Mouse (Mus musculus): ENCODE measurements at regions not wholly inside any gene's neighbourhood (a gene's known extent, or its start where the extent isn't known, plus 50 kb on each side); places are given as distances from the start of the nearest gene placed in this dataset.
"Not testable (repeated sequence)": the region's sequence is repeated elsewhere in the genome, so short reads cannot be mapped to it uniquely, and the experiment has no call there.

DNA sequence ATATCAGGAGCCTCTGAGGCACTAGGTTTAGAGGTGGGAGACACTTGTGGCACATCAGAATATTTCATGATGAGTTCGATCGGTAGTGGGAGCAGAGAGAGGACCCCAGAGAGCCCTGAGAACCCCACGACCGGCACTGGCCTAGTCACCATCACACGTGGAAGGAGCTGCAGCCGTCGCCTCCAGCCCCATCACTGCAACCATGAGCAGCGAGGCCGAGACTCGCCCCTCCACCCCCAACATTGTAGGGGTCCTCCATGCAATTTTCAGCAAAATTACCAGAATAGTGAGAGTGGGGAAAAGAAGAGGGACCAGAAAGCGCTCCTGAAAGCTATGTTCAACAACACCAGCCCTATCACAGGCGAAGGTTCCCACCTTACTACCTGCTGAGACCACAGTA, 297.0 kb downstream of the Edem1 start:
- no peak for ATAC-seq (replicated peaks; ENCODE audit: poor library complexity, severe bottlenecking)

DNA sequence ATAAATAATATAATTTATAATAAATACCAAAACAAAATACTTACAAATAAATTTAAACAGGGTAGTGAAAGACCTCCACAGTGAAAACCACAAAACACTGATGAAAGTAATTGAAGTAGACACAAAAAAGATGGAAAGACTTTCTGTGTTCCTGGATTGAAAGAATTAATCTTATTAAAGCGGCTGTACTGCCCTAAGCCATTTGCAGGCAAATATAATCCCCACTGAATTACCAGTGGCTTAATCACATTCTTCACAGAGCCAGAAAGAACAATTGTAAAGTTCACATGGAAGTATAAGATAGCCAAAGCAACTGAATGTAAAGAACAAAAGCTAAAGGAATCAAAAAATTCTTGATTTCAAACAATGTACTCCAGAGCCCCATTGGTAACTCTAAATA, 298.8 kb downstream of the Edem1 start:
- no peak for ATAC-seq (replicated peaks; ENCODE audit: poor library complexity, severe bottlenecking)

DNA sequence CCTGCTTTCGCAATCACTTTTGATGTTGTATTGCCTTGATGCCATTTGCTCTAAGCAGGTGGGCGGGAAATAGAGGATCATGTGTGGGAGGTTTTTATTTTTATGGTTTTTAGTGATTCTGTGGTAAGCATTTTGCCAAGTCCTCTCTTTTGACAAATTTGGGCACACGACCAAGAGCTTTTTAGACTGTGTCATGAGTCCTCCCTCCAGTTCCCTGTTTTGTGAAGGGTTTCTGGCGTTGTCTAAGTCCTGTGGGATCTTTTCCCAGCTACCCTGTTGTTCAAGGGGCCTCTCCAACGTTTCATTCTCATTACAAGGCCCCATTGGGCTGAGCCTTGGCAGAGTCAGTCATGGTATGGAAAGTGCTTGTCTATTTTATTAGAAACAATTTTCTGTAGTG, 317.7 kb downstream of the Edem1 start:
- no peak for ATAC-seq (replicated peaks; ENCODE audit: poor library complexity, severe bottlenecking)

DNA sequence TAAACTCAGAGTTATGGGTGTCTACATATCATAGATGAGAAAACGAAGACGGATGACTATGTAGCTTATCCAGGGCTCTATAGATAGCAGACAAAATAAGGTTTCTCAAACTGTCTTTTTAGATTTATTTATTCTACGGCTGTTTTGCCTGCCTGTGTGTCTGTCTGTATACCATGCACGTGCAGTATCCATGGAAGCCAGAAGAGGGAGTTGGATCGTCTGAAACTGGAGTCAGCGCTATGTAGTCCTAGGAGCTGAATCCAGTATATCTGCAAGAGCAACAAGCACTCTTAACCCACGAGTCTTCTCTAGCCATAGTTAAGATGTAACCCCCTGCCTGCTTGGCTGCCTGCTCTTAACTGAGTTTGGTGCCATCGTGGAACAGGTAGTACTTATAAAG, 320.6 kb downstream of the Edem1 start:
- no peak for ATAC-seq (replicated peaks; ENCODE audit: poor library complexity, severe bottlenecking)

DNA sequence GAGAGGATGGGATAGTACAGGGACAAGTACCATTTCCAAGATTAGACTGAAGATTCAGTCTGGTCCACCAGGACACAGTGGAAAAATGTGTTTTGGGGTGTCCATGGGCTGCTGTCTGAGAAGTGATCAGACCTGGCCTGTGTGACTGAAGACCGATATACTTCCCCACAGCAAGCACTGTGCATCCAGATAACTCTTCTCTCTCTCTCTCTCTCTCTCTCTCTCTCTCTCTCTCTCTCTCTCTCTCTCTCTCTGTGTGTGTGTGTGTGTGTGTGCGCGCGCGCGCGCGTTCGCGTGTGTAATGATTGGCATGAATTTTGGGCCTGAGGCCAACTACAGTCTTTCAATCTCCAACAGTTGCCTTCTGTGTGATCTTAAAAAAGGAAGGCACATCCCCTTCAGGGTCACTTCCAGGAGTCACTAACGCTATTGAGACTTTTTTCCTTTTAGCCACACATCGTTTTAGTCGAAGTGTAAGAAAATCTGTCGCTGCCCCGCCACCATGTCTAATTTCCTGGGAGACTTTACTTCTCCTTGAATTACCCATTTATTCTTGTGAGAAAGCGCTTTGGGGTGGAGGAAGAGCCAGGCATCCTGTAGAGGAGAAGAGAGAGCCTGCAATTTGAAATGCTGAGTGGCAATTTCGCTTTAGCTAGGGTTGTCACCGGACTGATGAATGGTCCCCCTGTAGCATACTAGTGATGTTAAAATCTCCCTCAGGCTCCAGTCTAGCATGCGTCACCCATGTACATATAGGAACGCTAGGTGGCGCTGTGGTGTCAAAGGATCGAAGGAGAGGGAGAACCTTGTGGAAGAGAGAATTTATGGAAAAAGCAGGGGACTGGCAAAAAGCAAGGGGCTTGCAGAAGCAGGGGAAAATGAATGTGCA, 321.8 kb downstream of the Edem1 start:
- peak; percentile 83 for ATAC-seq (replicated peaks; ENCODE audit: poor library complexity, severe bottlenecking)

GRCm38 (mm10) chr6:109150912-109151256, 322.4 kb downstream of the Edem1 start:
- ATAC-seq (replicated peaks; ENCODE audit: poor library complexity, severe bottlenecking) = no peak

DNA sequence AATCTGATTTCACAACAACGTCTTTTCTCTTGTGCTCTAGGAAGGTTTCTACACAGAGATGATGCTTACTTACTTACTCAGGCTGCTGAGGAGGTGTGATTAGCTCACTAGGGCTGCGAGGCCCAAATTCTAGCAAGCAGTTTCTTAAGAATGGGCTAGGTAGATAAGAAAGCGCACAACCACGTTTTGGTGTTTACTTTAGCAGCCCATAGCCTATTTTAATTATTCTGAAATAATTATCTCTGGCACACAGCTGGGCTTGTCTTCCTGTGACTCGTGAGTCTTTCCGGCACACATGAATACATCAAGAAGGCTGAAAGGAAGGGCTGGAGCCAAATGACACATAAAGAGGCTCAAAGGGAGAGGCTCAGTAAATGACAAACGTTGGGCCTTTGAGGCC, 325.2 kb downstream of the Edem1 start:
- ATAC-seq (replicated peaks; ENCODE audit: poor library complexity, severe bottlenecking) = no peak

GRCm38 (mm10) chr6:109159561-109159960, 331.1 kb downstream of the Edem1 start:
- ATAC-seq (replicated peaks; ENCODE audit: poor library complexity, severe bottlenecking) = no peak

- ATAC-seq (replicated peaks; ENCODE audit: poor library complexity, severe bottlenecking) = no peak
These were observed 339.0 kb downstream of the Edem1 start for GRCm38 (mm10) chr6:109167439-109167838.

DNA sequence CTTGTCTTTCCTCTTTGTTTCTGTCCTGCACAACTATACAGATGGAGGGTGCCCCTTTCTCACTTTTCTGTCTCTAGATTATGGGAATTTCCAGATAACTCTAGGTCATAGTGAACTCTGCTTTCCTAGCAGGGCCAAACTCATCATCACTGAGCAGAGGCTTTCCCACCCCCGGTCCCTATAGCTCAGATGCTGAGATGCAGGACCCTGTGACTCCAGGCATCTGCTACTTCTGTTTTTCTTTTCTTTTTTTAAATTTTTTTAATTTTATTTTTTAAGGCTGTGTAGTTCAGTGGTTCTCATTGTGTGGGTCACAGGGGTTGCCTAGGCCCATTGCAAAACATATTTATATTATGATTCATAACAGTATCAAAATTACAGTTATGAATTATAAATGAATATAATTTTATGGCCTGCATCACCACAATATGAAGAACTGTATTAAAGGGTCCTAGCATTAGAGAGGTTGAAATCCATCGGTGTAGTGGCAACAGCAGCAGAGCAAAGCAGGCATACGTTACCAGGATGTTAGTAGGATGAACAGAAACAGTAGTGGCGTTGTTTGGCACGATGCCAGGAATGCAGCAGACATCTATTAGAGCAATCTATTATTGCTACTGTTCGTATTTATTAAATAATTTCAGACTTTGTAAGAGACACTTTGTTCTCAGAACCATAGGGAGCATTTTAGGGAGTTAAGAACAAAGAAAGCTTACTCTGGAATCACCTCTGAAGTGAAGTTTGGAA, 343.8 kb downstream of the Edem1 start:
- ATAC-seq (replicated peaks; ENCODE audit: poor library complexity, severe bottlenecking) = no peak

- ATAC-seq (replicated peaks; ENCODE audit: poor library complexity, severe bottlenecking) = no peak
These were observed 344.6 kb downstream of the Edem1 start for GRCm38 (mm10) chr6:109173015-109173414.

- ATAC-seq (replicated peaks; ENCODE audit: poor library complexity, severe bottlenecking) = no peak
These were observed 348.4 kb downstream of the Edem1 start for GRCm38 (mm10) chr6:109176876-109177275.

GRCm38 (mm10) chr6:109182878-109183277, 354.4 kb downstream of the Edem1 start:
- ATAC-seq (replicated peaks; ENCODE audit: poor library complexity, severe bottlenecking) = no peak

- ATAC-seq (replicated peaks; ENCODE audit: poor library complexity, severe bottlenecking) = not testable (repeated sequence)
These were observed 364.6 kb downstream of the Edem1 start for GRCm38 (mm10) chr6:109193061-109193460.

DNA sequence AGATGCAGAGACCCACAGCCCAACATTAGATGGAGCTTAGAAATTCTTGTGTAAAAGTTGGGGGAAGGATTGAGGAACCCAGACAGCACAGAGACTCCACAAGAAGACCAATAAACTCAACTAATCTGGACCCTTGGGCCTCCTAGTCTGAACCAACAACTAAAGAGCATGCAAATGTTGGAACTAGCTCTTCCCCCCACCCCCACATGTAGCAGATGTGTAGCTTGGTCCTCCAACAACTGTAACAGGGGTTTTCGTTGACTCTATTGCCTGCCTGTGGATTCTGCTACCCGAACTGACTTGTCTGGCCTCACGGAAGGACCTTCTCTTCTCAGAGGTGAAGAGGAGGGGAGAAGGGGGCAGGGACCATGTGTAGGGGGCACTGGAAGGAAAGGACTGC, 365.2 kb downstream of the Edem1 start:
- no peak for ATAC-seq (replicated peaks; ENCODE audit: poor library complexity, severe bottlenecking)

DNA sequence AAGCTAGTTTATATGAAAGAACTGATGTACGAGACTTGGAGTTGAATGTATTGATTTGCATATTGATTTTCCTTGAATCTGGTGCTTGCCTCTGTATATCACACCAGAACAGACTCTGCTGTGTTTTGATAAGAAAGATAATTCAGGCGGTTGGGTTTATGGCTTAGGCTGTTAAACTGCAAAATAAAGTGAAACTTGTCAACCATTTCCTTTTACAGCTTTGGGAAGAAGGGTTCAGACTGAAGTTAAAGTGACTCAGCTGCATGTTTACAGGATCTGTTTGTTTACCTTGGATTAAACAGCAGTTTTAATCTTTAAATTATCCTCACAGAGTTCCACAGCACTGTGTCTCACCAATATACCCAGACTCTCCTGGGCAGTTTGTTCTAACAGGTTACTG, 381.3 kb downstream of the Edem1 start:
- no peak for ATAC-seq (replicated peaks; ENCODE audit: poor library complexity, severe bottlenecking)

GRCm38 (mm10) chr6:109230391-109230790, 401.9 kb downstream of the Edem1 start:
- no peak for ATAC-seq (replicated peaks; ENCODE audit: poor library complexity, severe bottlenecking)

- ATAC-seq (replicated peaks; ENCODE audit: poor library complexity, severe bottlenecking) = no peak
These were observed 405.0 kb downstream of the Edem1 start for GRCm38 (mm10) chr6:109233426-109233825.

DNA sequence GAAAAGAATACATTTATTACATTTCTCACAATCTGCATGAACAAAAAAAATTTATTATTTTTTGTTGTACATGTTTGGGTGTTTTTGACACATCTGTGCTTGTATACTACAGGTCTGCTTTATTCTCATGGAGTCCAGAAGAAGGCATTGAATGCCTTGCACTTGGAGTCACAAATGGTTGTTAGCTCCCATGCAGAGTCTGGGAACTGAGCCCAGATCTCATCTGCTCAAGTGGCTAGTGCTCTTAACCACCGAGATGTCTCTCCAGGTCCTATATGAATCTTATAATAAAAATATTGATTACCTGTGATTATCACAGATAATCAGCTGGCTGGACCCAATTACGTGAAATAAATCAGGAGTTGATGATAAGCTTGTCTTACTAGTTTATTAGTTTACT, 417.2 kb downstream of the Edem1 start:
- no peak for ATAC-seq (replicated peaks; ENCODE audit: poor library complexity, severe bottlenecking)

DNA sequence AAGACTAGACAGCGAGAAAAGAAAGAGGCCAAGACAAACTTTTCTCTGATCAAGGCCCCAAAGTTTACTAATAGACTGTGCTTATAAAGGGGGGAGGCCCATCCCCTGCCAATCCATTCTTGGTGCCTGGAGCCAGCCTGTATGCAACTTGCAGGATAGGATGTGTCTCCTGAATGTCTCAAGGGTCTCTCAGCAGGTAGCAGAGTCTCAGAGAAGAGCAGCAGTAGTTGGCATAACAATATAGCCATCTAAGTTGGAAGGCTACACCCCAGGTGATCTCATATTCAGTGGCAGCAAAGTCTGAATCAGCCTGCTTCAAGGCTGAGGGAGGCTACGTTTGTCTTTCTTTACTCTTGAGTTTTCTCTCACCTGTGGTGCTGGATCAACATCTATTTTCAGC, 418.1 kb downstream of the Edem1 start:
- not testable (repeated sequence) for ATAC-seq (replicated peaks; ENCODE audit: poor library complexity, severe bottlenecking)
